8 mouse cellular contexts compared by ENCODE assay signal in genomic region chr5:103692531-103693040, GRCm38 (mm10). TPM values are rescaled to one million over a fixed set of nuclear protein-coding genes. Genes with fewer than 3 reads are reported as not detected.
DNase-seq lines count a peak whose midpoint lies in the region; ATAC-seq and TF ChIP-seq lines count a peak whose summit lies in the region.

No protein-coding gene starts in this region.

- DNase-seq in adrenal gland, postnatal 25 days: peak; percentile 17
- DNase-seq in adrenal gland, postnatal 10 days: no peak
- DNase-seq in CH12.LX (ENCODE audit: extremely low read depth): no peak
- peak; percentile 24 for DNase-seq in fibroblast of lung, adult 2 months (ENCODE audit: low read depth)
- DNase-seq in hindbrain, postnatal 0 days (ENCODE audit: low spot score): no peak
- DNase-seq in lung, postnatal 0 days (ENCODE audit: low spot score): peak; percentile 58
- DNase-seq in right cerebral cortex, postnatal 36 days (ENCODE audit: low spot score in 2 of 2): no peak
- DNase-seq in layer of hippocampus, postnatal 14 days (ENCODE audit: low spot score in 2 of 2): no peak

- peak; percentile 54 for ATAC-seq in hindbrain, postnatal 0 days
- ATAC-seq in lung, postnatal 0 days: peak; percentile 34

- peak overlapping the region; percentile 94 for H3K4me2 ChIP-seq in CH12.LX (ENCODE audit: insufficient read depth, low read depth, poor library complexity, severe bottlenecking)
- H3K4me2 ChIP-seq in hindbrain, postnatal 0 days (ENCODE audit: low read depth, low read length): peak overlapping the region; percentile 99
- H3K4me2 ChIP-seq in lung, postnatal 0 days (replicated peaks; ENCODE audit: low read depth, low read length): peak overlapping the region; percentile 100

- WGBS in hindbrain, postnatal 0 days: 0% methylated on average over 34 of the region's 34 CpGs
- under 1% methylated on average over 34 of the region's 34 CpGs for WGBS in lung, postnatal 0 days

- no peak for TF ChIP-seq POLR2A in CH12.LX (IDR thresholded peaks at IDR 0.05; ENCODE audit: low read depth, low read length)

- H3K9me3 ChIP-seq in CH12.LX (replicated peaks; ENCODE audit: low read length): no peaks in the 10 kb centered on the region
- no peaks in the 10 kb centered on the region for H3K9me3 ChIP-seq in hindbrain, postnatal 0 days (ENCODE audit: low read length)
- no peaks in the 10 kb centered on the region for H3K9me3 ChIP-seq in lung, postnatal 0 days (ENCODE audit: low read length)

- no peak for TF ChIP-seq RAD21 in CH12.LX (IDR thresholded peaks at IDR 0.05; ENCODE audit: low read depth, low read length)

- peak overlapping the region; percentile 89 for H3K9ac ChIP-seq in CH12.LX (ENCODE audit: insufficient read depth, low read depth)
- H3K9ac ChIP-seq in hindbrain, postnatal 0 days (replicated peaks; ENCODE audit: low read length): peak overlapping the region; percentile 37
- H3K9ac ChIP-seq in lung, postnatal 0 days (replicated peaks; ENCODE audit: low read depth): peak overlapping the region; percentile 59

- TF ChIP-seq EP300 in CH12.LX (IDR thresholded peaks at IDR 0.05; ENCODE audit: low read length): no peak
- TF ChIP-seq EP300 in lung, postnatal 0 days (IDR thresholded peaks at IDR 0.05): no peak

- peak overlapping the region; percentile 80 for H3K27ac ChIP-seq in CH12.LX (ENCODE audit: insufficient read depth, low read depth)
- H3K27ac ChIP-seq in hindbrain, postnatal 0 days: no peak overlapping the region
- H3K27ac ChIP-seq in lung, postnatal 0 days (ENCODE audit: low read length): peak overlapping the region; percentile 85

- dilution Hi-C loops in CH12.LX (cut with MboI; ENCODE audit: extremely low pct_ligation_motif_present, extremely low pct_unique_long_range_greater_than_20kb, low sequenced_read_pairs): no loop called here

- H3K36me3 ChIP-seq in CH12.LX (replicated peaks in 1 of 2; ENCODE audit: control insufficient read depth in 1 of 2, insufficient read depth in 1 of 2, low read length in 1 of 2): peaks cover 0 to 4% of the 10 kb centered on the region in 2 experiments
- H3K36me3 ChIP-seq in hindbrain, postnatal 0 days (ENCODE audit: insufficient read depth, low read length): no peaks in the 10 kb centered on the region
- H3K36me3 ChIP-seq in lung, postnatal 0 days (ENCODE audit: insufficient read depth, low read length): no peaks in the 10 kb centered on the region

- peaks cover 52% of the 10 kb centered on the region for H3K79me2 ChIP-seq in CH12.LX (replicated peaks; ENCODE audit: control insufficient read depth, extremely low read depth, insufficient read depth, poor library complexity, severe bottlenecking)

- no peak for TF ChIP-seq CTCF in CH12.LX (conservative IDR thresholded peaks at IDR 0.05 in 1 of 2, IDR thresholded peaks at IDR 0.05 in 1 of 2; ENCODE audit: low read depth in 2 of 2, low read length in 2 of 2)
- TF ChIP-seq CTCF in hindbrain, postnatal 0 days (IDR thresholded peaks at IDR 0.05; ENCODE audit: low read depth): no peak
- no peak for TF ChIP-seq CTCF in lung, postnatal 0 days (IDR thresholded peaks at IDR 0.05)

- in situ Hi-C loops in CH12.LX (cut with MboI; ENCODE audit: low pct_ligation_motif_present, low pct_unique_long_range_greater_than_20kb, low sequenced_read_pairs): no loop called here

- H3K4me3 ChIP-seq in CH12.LX (replicated peaks in 1 of 3; ENCODE audit: low read depth in 2 of 3, low read length in 2 of 3, poor library complexity in 1 of 3): peak overlapping the region; percentile 76 to 99 (median 93)
- peak overlapping the region; percentile 51 for H3K4me3 ChIP-seq in hindbrain, postnatal 0 days (ENCODE audit: low read length)
- H3K4me3 ChIP-seq in lung, postnatal 0 days (ENCODE audit: low read depth, low read length): peak overlapping the region; percentile 70

- peaks cover 4 to 20% of the 10 kb centered on the region in 2 experiments; a peak in 3 of 4 replicates for H3K4me1 ChIP-seq in CH12.LX (ENCODE audit: control insufficient read depth in 1 of 2, insufficient read depth in 2 of 2)
- H3K4me1 ChIP-seq in hindbrain, postnatal 0 days (ENCODE audit: insufficient read depth, low read length): no peaks in the 10 kb centered on the region; the same call in 1 of the 2 replicates
- peaks cover 3% of the 10 kb centered on the region; the same call in 1 of the 2 replicates for H3K4me1 ChIP-seq in lung, postnatal 0 days (ENCODE audit: insufficient read depth, low read depth, low read length)

- H3K27me3 ChIP-seq in CH12.LX (replicated peaks): no peaks in the 10 kb centered on the region
- peaks cover 4% of the 10 kb centered on the region; the same call in 1 of the 2 replicates for H3K27me3 ChIP-seq in hindbrain, postnatal 0 days (ENCODE audit: insufficient read depth, low read length)
- no peaks in the 10 kb centered on the region for H3K27me3 ChIP-seq in lung, postnatal 0 days (replicated peaks; ENCODE audit: insufficient read depth, low read length)

TF ChIP-seq in CH12.LX, 34 proteins besides CTCF, POLR2A, EP300 and RAD21:
- TF ChIP-seq USF1 (IDR thresholded peaks at IDR 0.05; ENCODE audit: low read depth, low read length) (no peak), HCFC1 (IDR thresholded peaks at IDR 0.05; ENCODE audit: low read depth, low read length) (no peak), CHD1 (IDR thresholded peaks at IDR 0.05; ENCODE audit: low read depth, low read length) (no peak), NRF1 (IDR thresholded peaks at IDR 0.05; ENCODE audit: low read depth, low read length) (no peak), CHD2 (IDR thresholded peaks at IDR 0.05; ENCODE audit: low read length) (no peak), MAFK (IDR thresholded peaks at IDR 0.05; ENCODE audit: insufficient replicate concordance, low read length) (no peak), ETS1 (conservative IDR thresholded peaks at IDR 0.05; ENCODE audit: low read depth, low read length) (no peak), MYC (IDR thresholded peaks at IDR 0.05; ENCODE audit: low read depth, low read length) (no peak)
TF ChIP-seq in CH12.LX: peak in this region for 0.

RNA-seq across cellular contexts. Expression of gene Aff1, which starts 0.4 kb away (rescaled TPM):
- total RNA-seq in adrenal gland, postnatal 25 days (2021): 41.3 and 53.3 TPM in 2 replicates
- 10 to 100 TPM; 31.6 to 32.4 TPM for total RNA-seq in adrenal gland, postnatal 10 days (2021)
- total RNA-seq in CH12.LX (2012; rRNA removed) (20.7 and 21.8 TPM in 2 replicates), CH12.LX (2014; rRNA removed) (12.0 and 13.2 TPM in 2 replicates)
- 32.7 and 38.9 TPM in 2 replicates for polyA plus RNA-seq in CH12.LX (2012; ENCODE audit: insufficient read length, low read depth)
- total RNA-seq in hindbrain, postnatal 0 days (2014; rRNA removed): 4.0 and 4.1 TPM in 2 replicates
- 1.3 and 2.6 TPM in 2 replicates for polyA plus RNA-seq in hindbrain, postnatal 0 days (2015; fragmentation: Nextera tagmentation; extraction: Ambion mirVana)
- 9.4 and 10.0 TPM in 2 replicates for polyA plus RNA-seq in lung, postnatal 0 days (2015; fragmentation: Nextera tagmentation; extraction: Ambion mirVana)
- total RNA-seq in layer of hippocampus, postnatal 14 days (2021): 10 to 100 TPM; 13.1 to 14.0 TPM

RNA-seq across cellular contexts. Expression of gene 1700016H13Rik, which starts 36.8 kb away (rescaled TPM):
- not detected in 2 replicates for total RNA-seq in adrenal gland, postnatal 25 days (2021)
- not detected for total RNA-seq in adrenal gland, postnatal 10 days (2021)
- total RNA-seq in CH12.LX (2012; rRNA removed): not detected in 2 replicates
- not detected in 2 replicates for total RNA-seq in CH12.LX (2014; rRNA removed)
- not detected in 2 replicates for polyA plus RNA-seq in CH12.LX (2012; ENCODE audit: insufficient read length, low read depth)
- 0.37 TPM in 1 of 2 replicates, not detected in the other for total RNA-seq in hindbrain, postnatal 0 days (2014; rRNA removed)
- 0.13 TPM in 1 of 2 replicates, not detected in the other for polyA plus RNA-seq in hindbrain, postnatal 0 days (2015; fragmentation: Nextera tagmentation; extraction: Ambion mirVana)
- polyA plus RNA-seq in lung, postnatal 0 days (2015; fragmentation: Nextera tagmentation; extraction: Ambion mirVana): 1.3 and 1.5 TPM in 2 replicates
- not detected for total RNA-seq in layer of hippocampus, postnatal 14 days (2021)

Comparison
In these comparisons a context has a peak if more than half of its experiments do, and no peak if none do; other contexts are left out.
1. DNase-seq: peak in adrenal gland, postnatal 25 days (single experiment), fibroblast of lung, adult 2 months (single experiment) and lung, postnatal 0 days (single experiment); none in adrenal gland, postnatal 10 days (single experiment), CH12.LX (single experiment), hindbrain, postnatal 0 days (single experiment), right cerebral cortex, postnatal 36 days (0 of 2) and layer of hippocampus, postnatal 14 days (0 of 2).
2. H3K9ac ChIP-seq: peak in every context shown above with its lines; median percentile 89 in CH12.LX; 59 in lung, postnatal 0 days; 37 in hindbrain, postnatal 0 days.
3. Peak in every context shown above with its lines, with median percentiles within 50 percentile points of each other: H3K4me2 ChIP-seq and H3K4me3 ChIP-seq.